Mouse (Mus musculus): ENCODE data around the gene Sec14l1.

Sec14l1 gene

GRCm38 (mm10) chr11:117153553-117153952, 38.6 kb downstream of the Sec14l1 start:
- no peak for DNase-seq (ENCODE audit: low read depth, low spot score)

DNA sequence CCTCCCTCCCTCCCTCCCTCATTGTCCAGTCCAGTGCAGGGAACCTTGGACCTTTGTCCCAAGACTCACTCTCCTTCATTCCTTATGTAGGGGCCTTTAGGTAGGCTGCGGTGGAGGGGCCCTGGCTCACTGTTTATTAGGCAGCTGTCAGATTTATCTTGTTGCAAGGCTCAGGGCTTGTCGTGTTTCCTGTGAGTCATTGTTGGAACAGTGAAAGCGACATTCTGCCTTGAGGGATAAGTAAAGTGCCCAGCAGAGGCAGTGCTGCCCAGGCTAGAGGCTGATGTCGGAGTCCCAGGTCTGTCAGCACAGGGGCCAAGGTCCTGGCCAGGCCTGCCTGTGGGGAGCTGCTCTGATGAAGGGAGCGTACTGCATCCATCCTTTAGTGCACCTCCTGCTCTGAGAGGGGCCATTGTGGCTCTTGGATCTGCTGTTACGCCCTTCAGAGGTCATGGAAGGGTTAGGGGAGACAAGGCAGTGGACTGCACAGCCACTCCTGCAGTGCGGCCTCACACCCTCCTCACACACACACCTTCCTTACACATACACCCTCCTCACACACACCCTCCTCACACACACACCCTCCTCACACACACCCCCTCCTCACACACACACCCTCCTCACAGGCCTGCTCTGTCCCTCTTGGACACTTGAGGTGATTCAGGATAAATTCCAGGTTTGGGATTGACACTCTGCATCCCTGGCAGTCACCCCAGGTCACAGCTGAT, 39.3 kb downstream of the Sec14l1 start:
- no peak for DNase-seq (ENCODE audit: low read depth, low spot score)

- DNase-seq (ENCODE audit: low read depth, low spot score): peak; percentile 85
Measured at GRCm38 (mm10) chr11:117156725-117157124, 41.8 kb downstream of the Sec14l1 start.

DNA sequence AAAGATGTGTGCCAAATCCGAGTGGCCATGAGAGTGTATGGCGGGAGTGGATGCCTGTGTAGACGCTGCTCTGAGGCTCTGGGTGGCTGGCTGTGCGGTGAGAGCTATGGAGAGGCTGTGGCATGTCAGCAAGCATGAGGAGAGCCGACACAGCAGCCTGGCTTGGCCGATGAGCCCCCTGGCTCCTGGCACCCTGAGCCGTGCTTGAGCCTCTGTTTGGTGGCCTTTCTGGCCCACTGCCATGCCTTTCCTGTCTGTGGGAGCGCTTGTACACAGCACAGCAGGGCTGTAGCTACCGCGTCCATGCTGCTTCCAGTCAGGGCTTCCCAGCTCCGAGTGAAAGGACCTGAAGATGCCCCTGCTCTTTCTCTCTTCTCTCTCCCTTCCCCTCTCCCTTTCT, 43.4 kb downstream of the Sec14l1 start:
- no peak for DNase-seq (ENCODE audit: low read depth, low spot score)

DNA sequence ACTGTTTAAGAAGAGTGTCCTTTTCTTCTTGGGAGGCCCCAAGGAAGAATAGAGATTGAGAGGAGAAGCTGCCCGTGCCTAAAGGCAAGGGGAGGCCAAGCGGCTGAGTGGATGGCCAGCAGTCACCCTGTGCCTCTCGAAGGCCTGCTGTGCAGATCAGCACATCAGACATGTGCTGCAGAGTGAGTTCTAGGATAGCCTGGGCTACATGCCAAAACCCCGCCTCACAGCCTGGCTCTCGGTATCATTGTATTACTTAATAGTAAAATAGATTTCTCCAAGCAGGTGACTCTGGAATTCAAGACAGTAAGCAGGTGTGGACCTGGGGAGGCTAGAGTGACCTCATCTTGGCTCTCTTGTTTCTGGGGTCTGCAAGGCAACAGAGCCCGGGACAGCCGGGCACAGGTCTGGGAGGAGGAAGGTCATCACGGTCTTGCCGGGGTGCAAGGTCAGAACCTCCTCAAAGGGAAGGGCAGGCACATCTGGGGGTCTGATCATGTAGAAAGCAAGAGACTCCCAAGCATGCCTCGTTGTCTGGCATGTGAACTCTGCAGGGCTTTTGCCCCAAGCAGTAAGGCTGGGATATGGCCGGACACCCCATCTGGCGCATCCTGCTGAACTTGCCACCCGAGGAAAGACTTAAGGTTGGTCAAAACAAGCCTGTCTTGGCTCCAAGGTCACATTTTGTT, 44.4 kb downstream of the Sec14l1 start:
- DNase-seq (ENCODE audit: low read depth, low spot score): no peak

- no peak for DNase-seq (ENCODE audit: low read depth, low spot score)
Measured at GRCm38 (mm10) chr11:117159946-117160307, 45.0 kb downstream of the Sec14l1 start.

- no peak for DNase-seq (ENCODE audit: low read depth, low spot score)
Measured at GRCm38 (mm10) chr11:117160791-117161190, 45.8 kb downstream of the Sec14l1 start.

GRCm38 (mm10) chr11:117161574-117161973, 46.6 kb downstream of the Sec14l1 start:
- DNase-seq (ENCODE audit: low read depth, low spot score): no peak

DNA sequence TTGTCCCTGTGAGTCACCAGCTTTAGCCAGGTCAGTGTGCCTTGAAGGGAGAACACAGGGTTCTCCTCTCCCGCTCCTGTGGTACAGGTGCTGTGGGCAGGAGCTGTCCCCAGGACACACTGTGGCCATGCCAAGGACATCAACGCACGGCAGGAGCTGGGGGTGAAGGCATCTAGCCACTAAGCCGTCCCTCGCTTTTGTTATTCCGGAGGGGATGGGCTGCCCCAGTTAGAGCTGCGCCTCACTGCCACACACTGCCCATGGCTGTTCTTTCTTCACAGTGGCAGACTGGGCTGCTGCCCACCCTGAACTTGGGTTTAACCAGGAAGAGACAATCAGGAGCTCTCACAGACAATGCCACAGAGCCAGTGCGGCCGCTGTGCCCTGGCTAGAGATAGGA, 48.1 kb downstream of the Sec14l1 start:
- DNase-seq (ENCODE audit: low read depth, low spot score): no peak

- DNase-seq (ENCODE audit: low read depth, low spot score): no peak
Measured at GRCm38 (mm10) chr11:117163771-117164170, 48.8 kb downstream of the Sec14l1 start.

GRCm38 (mm10) chr11:117168278-117169087, 53.5 kb downstream of the Sec14l1 start:
- DNase-seq (ENCODE audit: low read depth, low spot score): no peak

GRCm38 (mm10) chr11:117169088-117169635, 54.2 kb downstream of the Sec14l1 start:
- no peak for DNase-seq (ENCODE audit: low read depth, low spot score)

DNA sequence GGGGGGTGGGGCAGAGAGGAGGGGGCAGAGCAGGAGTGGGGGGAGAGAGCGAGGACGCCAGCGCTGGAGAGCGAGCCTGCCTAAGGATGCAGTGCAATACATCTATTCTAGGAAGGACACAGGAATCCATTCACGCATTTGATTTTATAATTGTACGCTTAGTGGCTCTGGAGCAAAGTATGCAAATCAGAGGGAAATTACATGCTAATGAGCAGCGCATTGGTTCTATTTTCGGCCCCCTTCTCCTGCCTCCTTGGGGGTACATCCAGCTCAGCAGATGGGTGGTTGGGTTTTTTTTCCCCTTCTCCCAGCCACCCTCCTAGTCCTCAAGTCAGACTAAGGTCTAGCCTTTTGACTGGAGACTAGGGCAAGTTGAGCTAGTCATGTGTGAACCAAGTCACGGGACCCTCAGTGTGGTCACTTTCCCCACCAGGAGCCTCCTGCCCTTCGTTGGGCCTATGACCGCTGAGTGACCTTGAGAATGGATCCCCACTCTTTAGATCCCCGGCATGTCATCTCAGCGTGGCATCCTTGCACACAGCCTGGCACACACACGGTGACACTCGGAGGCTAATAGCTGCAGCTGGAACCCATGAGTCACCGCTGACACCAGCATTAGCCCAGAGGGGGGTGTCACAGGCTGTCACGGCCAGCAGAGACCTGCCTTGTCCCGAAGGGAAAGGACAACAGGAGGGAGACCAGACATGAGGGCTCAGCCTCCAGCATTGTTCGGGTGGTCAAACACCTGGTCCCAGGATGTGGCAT, 55.0 kb downstream of the Sec14l1 start:
- no peak for DNase-seq (ENCODE audit: low read depth, low spot score)

- no peak for DNase-seq (ENCODE audit: low read depth, low spot score)
Measured at GRCm38 (mm10) chr11:117174098-117174892, 59.3 kb downstream of the Sec14l1 start.

DNA sequence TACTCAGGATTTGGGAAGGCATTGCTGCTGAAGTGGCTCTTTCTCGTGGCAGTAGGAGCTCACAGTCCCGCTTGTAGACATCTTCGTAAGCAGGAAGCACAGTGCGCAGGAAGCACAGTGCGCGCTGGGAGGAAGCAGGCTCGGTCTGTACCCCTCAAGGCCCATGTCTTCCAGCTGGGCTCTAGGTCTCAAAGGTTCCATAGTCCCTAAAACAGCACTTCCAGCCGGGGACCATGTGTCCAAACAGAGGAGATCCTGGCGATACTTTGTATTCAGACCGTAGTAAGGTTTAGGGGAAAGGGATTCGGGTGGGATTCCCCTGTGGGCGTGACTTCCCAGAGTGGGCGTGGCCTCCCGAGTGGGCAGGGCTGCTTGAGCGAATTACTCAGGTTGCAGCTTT, 60.0 kb downstream of the Sec14l1 start:
- DNase-seq (ENCODE audit: low read depth, low spot score): no peak

DNA sequence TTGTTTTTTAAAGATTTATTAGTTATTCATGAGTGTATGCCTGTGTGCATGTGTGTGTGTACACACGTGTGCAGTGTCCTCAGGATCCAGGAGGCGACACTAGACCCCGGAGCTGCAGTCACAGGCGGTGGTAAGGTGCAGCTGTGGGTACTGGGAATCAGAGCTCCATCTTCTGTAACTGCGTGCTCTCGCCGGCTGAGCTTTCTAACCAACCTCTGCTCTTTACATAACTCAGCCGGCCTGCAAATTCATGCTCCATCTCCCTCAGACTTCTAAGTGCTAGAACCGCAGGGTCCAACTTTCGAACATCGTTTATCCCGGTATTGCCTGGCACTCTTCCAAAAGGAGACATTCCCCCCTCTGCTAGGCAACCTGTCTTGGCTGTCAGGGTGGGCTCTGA, 60.5 kb downstream of the Sec14l1 start:
- no peak for DNase-seq (ENCODE audit: low read depth, low spot score)

- DNase-seq (ENCODE audit: low read depth, low spot score): peak; percentile 54
Measured at GRCm38 (mm10) chr11:117176304-117176703, 61.3 kb downstream of the Sec14l1 start.

GRCm38 (mm10) chr11:117176900-117177299, 61.9 kb downstream of the Sec14l1 start:
- DNase-seq (ENCODE audit: low read depth, low spot score): no peak

DNA sequence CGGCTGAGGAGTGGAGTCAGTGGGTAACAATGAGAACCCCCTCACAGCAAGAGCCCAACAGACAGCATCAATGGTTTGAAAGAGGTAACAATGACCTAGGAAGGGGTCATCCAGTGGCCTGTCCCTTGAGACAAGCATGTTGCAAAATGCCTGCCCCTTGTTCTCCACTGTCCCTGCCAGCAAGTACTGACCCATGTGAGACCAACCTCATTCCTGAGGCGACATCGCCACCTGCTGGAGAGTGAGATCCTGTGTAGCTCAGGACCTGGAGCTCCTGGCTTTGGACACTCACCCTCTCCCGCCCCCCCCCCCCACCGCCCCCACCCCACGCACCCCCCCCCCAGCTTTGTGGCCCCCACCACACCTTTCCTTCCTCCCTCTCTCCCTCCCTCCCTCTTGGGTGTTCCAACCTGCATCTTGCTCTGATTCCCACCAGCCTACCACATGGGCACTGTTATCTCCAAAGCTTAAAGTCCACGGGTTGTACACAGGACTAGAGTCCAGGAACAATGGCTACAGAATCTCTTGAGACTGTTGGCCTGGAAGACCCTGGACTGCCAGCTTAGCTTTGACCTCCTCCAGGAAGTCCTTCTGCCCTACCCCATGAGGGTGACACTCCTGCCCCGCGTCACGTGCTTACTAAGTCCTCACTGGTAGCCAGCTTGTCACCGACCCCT, 62.5 kb downstream of the Sec14l1 start:
- peak; percentile 92 for DNase-seq (ENCODE audit: low read depth, low spot score)

GRCm38 (mm10) chr11:117179902-117180301, 64.9 kb downstream of the Sec14l1 start:
- DNase-seq (ENCODE audit: low read depth, low spot score): no peak
